Mouse (Mus musculus): Measurements from ENCODE around the gene Cyb5b. TPM values are rescaled to one million over a fixed set of nuclear protein-coding genes. Genes with fewer than 3 reads are reported as not detected.

Cyb5b gene
- polyA plus RNA-seq, 1 experiment from 2014 or later, result 77.0 TPM

DNA sequence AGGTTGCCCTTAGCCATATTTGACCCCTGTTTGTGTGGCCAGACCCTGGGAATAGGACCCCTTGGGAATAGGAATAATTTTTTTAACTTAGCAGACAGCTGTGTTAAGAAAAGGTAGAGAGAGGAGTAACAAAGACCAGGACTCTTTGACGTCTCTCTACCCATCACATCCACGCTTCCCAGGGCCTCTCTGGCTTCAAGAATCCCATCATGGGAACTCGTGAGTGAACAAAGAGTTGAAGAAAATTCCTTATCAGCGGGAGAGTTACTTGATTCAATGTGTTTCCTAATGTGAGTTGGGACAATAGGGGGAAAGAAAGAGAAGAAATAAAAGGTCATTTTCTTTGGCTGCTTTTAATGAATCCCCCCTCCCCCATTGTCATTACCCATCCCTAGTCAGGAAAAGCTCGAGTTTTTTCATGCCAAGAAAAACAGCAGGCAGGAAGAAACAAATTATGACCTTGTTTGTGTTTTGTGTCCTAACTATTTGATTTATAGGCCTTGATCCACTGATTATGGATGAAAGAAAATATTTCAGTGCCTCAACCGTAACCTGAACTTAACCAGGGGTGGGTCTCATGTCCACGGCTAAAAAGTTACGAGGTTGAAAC, 14.3 kb upstream of the Cyb5b start:
- H3K36me3 ChIP-seq, result no peaks in the 10 kb centered on the region
- no peak for ATAC-seq (ENCODE audit: low FRiP score, low read depth)
- no peak overlapping the region for H3K9ac ChIP-seq
- H3K9me3 ChIP-seq, result no peaks in the 10 kb centered on the region
- no peaks in the 10 kb centered on the region for H3K27me3 ChIP-seq
- H3K4me2 ChIP-seq (replicated peaks), result no peak overlapping the region
- 34% methylated on average over 8 of the region's 8 CpGs for WGBS
- no peak overlapping the region for H3K4me3 ChIP-seq
- peaks cover 14% of the 10 kb centered on the region for H3K4me1 ChIP-seq
- no peak overlapping the region for H3K27ac ChIP-seq

DNA sequence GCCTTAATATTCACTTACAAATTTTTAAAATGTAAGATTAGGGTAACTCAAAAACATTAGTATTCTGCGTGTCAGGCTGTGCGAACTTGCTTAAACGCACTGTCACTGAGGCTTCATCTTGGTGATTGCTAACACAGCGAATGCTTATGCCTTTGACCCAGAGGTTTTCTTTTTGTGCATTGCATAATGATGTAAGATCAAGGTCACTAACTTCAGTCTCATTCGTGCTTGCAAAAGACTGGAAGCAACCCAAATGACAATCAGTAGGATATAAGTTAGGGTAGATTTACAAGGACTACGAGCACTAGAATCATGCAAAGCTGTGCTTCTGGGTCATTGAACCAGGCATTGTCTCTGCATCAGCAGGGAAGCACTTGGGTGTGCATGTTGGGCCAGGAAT, 12.8 kb upstream of the Cyb5b start:
- Histone ChIP-seq H3K27ac (no peak overlapping the region), H3K4me2 (replicated peaks) (no peak overlapping the region), H3K4me3 (no peak overlapping the region), H3K9ac (no peak overlapping the region), H3K27me3 (no peaks in the 10 kb centered on the region), H3K4me1 (peaks cover 13% of the 10 kb centered on the region), H3K9me3 (no peaks in the 10 kb centered on the region), H3K36me3 (no peaks in the 10 kb centered on the region)
- 93% methylated on average over 6 of the region's 6 CpGs for whole genome bisulfite sequencing
- no peak for ATAC-seq (ENCODE audit: low FRiP score, low read depth)

DNA sequence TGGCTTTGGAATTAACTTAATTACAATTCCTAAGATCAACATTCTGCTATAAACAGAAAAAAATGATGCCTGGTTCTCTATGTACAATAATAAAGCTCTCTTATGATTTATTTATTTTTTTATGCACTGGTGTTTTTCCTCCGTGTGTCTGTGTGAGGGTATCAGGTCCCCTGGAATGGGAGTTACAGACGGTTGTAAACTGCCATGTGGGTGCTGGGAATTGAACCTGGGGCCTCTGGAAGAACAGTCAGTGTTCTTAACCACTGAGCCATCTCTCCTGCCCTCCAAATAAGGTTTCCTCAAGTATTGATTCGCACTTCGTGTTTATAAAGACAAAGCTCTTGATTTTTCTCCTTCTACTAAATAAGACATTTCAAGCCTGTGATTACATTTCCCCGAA, 12.1 kb upstream of the Cyb5b start:
- peaks cover 6% of the 10 kb centered on the region for H3K4me1 ChIP-seq
- no peak overlapping the region for H3K27ac ChIP-seq
- H3K4me2 ChIP-seq (replicated peaks), result no peak overlapping the region
- 92% methylated on average over 5 of the region's 5 CpGs for WGBS
- H3K36me3 ChIP-seq, result no peaks in the 10 kb centered on the region
- no peak overlapping the region for H3K9ac ChIP-seq
- H3K4me3 ChIP-seq, result no peak overlapping the region
- no peak for ATAC-seq (ENCODE audit: low FRiP score, low read depth)
- no peaks in the 10 kb centered on the region for H3K9me3 ChIP-seq
- no peaks in the 10 kb centered on the region for H3K27me3 ChIP-seq

DNA sequence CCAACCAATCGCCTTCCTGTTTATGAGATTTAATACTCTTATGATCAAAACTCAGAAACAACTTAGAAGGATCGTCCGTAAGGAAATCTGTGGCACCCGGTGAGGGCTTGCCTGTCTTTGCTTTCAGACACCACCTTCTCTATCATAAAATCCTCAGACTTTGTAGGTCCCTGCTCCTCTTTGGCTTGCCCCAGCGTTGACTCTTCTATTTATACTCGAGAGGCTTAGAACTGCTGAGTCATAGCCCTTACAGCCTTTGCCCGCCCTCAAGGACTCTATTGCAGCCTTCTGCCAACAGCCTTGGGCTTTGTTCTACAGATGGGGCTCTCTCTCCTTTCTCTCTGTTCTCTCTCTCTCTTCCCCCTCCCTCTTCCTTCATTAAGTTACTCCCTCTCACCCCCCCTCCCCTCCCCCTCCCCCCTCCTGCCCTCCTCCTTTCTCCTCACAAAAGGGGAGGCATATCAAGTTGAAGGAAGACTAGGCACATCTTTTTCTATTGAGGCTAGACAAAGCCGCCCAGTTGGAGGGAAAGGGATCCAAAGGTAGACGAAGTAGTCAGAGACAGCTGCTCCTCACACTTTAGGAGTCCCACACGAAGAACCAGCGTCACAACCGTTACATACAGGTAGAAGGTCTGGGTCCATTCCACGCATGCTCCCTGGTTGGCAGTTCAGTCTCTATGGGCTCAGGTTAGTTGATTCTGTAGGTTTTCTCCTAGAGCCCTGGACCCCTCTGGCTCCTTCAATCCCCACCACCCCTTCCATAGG, 10.6 kb upstream of the Cyb5b start:
- Histone ChIP-seq H3K36me3 (no peaks in the 10 kb centered on the region), H3K27ac (no peak overlapping the region), H3K4me1 (no peaks in the 10 kb centered on the region), H3K9ac (no peak overlapping the region), H3K9me3 (no peaks in the 10 kb centered on the region), H3K4me2 (replicated peaks) (no peak overlapping the region), H3K4me3 (no peak overlapping the region), H3K27me3 (no peaks in the 10 kb centered on the region)
- ATAC-seq (ENCODE audit: low FRiP score, low read depth), result no peak
- WGBS, result 59% methylated on average over 13 of the region's 13 CpGs

DNA sequence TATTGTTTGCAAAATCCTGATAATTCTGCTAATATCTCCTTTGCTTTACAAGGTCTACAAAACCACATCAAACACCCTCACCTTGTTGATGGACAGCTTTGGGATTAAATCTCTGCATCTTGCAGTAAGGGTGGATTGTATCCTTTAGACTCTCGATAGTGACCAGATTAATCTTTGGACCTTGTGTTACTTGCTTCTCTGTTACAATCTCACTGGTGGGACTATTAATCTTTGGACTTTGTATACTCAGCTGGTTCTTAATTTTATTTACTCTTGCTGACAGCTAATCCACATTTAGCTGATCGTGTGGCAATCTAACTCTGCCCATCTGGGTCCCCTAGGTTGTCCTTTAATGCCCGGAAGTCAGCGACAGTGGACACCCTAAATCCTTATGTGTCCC, 7.9 kb upstream of the Cyb5b start:
- H3K9me3 ChIP-seq, result no peaks in the 10 kb centered on the region
- ATAC-seq (ENCODE audit: low FRiP score, low read depth), result no peak
- 87% methylated on average over 4 of the region's 4 CpGs for WGBS

DNA sequence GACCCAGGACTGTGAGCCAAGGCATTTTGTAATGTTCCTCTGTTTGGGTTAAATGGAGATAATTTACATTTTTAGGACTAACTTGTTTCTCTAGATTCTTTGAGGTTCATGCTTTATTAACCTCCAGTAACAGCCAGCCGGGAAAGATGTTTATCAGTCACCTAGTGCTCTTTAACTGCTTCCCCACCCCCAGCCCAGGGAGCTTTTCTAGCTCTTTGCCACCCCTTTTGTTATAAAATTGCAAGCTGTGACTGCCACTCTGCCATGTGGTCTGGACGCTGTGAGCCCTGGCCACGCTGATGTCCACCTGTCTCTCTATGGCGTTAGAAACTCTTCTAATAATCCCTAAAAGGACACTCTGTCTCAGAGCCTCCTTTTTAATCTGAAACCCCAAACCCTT, 6.9 kb upstream of the Cyb5b start:
- Histone ChIP-seq H3K36me3 (no peaks in the 10 kb centered on the region), H3K4me3 (no peak overlapping the region), H3K27ac (no peak overlapping the region), H3K27me3 (no peaks in the 10 kb centered on the region), H3K4me1 (no peaks in the 10 kb centered on the region), H3K9ac (no peak overlapping the region), H3K4me2 (replicated peaks) (no peak overlapping the region), H3K9me3 (no peaks in the 10 kb centered on the region)
- WGBS, result 48% methylated on average over 4 of the region's 4 CpGs
- ATAC-seq (ENCODE audit: low FRiP score, low read depth), result no peak

More for the DNA sequence above, 7.9 kb upstream of the Cyb5b start:
- no peak overlapping the region for H3K27ac ChIP-seq
- no peak overlapping the region for H3K4me3 ChIP-seq
- no peak overlapping the region for H3K4me2 ChIP-seq (replicated peaks)
- no peak overlapping the region for H3K9ac ChIP-seq
- H3K36me3 ChIP-seq, result no peaks in the 10 kb centered on the region
- H3K27me3 ChIP-seq, result no peaks in the 10 kb centered on the region
- no peaks in the 10 kb centered on the region for H3K4me1 ChIP-seq

DNA sequence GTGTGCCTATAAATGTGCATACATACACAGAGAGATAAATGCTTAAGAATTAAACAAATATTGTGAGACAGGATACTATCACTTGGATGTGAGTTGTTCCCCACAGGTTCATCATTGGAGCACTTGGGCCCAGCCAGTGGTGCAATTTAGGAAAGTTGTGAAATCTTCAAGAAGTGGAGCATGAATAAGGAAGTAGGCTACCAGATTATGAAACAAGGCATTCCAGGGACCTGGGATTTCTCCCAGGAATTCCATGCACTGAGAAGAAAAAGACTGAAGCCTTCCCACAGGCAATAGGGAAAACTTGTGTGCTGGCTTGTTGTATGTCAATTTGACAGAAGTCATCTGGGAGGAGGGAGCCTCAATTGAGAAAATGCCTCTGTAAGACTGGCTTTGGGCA, 4.3 kb upstream of the Cyb5b start:
- Histone ChIP-seq H3K9ac (no peak overlapping the region), H3K9me3 (no peaks in the 10 kb centered on the region), H3K4me2 (replicated peaks) (no peak overlapping the region), H3K27ac (no peak overlapping the region), H3K4me1 (peaks cover 9% of the 10 kb centered on the region), H3K36me3 (no peaks in the 10 kb centered on the region), H3K27me3 (no peaks in the 10 kb centered on the region), H3K4me3 (no peak overlapping the region)
- ATAC-seq (ENCODE audit: low FRiP score, low read depth), result no peak

DNA sequence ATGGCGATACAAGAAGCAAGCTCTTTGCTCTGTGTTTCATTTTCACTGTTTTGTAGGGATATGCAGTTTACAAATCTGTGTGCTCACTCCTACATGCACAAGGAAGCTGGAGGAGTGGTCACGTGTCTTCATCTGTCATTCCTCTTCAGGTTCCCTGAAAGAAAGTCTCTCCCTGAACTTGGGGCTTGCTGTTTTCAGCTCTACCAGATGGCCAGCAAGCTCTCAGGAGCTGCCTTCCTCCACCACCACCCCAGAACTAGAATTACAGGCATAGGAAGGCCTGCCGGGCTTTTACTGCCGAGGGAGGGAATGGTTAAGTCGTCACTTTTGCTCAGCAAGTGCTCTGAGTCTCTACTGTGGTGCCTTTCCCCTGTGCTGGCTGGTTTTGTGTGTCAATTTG, 1.6 kb upstream of the Cyb5b start:
- Histone ChIP-seq H3K9ac (no peak overlapping the region), H3K4me2 (replicated peaks) (no peak overlapping the region), H3K4me1 (peaks cover 14% of the 10 kb centered on the region), H3K36me3 (peaks cover 14% of the 10 kb centered on the region), H3K9me3 (no peaks in the 10 kb centered on the region), H3K27me3 (no peaks in the 10 kb centered on the region), H3K27ac (no peak overlapping the region; the same call in 1 of the 2 replicates), H3K4me3 (no peak overlapping the region)
- ATAC-seq (ENCODE audit: low FRiP score, low read depth), result no peak
- WGBS, result 47% methylated on average over 5 of the region's 5 CpGs

DNA sequence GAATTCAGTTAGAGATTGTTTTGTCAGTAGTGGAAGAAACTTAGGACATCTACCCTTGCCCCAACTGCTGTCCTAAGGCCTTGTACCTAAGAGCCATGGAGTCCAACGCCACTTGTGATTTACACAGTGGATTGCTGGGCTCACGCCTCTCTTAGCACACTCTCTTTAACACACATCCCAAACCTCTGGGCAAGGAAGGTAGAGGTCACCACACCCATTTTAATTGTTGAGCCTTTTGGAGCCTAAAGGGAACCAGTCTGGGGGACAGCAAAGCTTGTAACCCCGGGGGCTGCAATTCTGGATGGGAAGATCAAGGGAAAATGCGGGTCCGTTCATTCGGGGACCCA, 410 bp upstream of the Cyb5b start:
- peak overlapping the region; percentile 90 for H3K9ac ChIP-seq
- H3K4me3 ChIP-seq, result peak overlapping the region; percentile 88
- ATAC-seq (ENCODE audit: low FRiP score, low read depth), result peak; percentile 34; the same call in 1 of the 2 replicates
- peaks cover 23% of the 10 kb centered on the region for H3K36me3 ChIP-seq
- no peak overlapping the region for H3K27ac ChIP-seq
- no peaks in the 10 kb centered on the region for H3K27me3 ChIP-seq
- H3K9me3 ChIP-seq, result no peaks in the 10 kb centered on the region
- WGBS, result 32% methylated on average over 6 of the region's 6 CpGs
- peaks cover 14% of the 10 kb centered on the region for H3K4me1 ChIP-seq
- H3K4me2 ChIP-seq (replicated peaks), result peak overlapping the region; percentile 81

DNA sequence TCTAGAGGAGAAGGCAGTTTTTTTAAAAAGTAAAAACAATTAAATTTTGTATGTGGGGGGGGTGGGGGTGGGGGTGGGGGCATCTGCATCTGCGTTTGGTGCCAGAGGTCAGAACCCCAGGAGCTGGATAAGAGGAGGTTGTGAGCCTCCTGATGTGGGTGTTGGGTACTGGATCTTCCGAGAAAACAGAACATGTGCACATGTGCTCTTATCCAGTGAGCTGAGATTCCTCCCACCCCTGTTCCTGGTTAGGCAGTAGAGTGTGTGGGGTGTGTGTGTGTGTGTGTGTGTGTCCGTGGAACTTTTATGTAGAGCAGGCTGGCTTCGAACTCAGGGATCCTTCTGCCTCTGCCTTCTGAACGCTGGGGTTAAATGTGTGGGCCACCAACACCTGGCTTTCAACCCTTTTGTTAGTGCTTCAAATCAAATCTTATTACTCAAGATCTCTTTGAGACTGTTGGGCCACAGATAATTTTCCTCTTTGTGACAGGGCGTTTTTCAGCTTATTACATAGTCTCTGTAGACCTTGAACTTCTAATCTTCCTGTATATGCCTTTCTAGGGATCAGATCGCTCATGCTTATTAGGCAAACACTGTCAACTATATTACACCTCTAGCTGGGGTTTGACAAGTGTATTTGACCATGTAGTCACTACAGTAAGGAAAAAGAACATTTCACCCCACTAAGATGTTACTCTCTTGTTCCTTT, 926 bp downstream of the Cyb5b start:
- peak overlapping the region; percentile 88 for H3K4me3 ChIP-seq

DNA sequence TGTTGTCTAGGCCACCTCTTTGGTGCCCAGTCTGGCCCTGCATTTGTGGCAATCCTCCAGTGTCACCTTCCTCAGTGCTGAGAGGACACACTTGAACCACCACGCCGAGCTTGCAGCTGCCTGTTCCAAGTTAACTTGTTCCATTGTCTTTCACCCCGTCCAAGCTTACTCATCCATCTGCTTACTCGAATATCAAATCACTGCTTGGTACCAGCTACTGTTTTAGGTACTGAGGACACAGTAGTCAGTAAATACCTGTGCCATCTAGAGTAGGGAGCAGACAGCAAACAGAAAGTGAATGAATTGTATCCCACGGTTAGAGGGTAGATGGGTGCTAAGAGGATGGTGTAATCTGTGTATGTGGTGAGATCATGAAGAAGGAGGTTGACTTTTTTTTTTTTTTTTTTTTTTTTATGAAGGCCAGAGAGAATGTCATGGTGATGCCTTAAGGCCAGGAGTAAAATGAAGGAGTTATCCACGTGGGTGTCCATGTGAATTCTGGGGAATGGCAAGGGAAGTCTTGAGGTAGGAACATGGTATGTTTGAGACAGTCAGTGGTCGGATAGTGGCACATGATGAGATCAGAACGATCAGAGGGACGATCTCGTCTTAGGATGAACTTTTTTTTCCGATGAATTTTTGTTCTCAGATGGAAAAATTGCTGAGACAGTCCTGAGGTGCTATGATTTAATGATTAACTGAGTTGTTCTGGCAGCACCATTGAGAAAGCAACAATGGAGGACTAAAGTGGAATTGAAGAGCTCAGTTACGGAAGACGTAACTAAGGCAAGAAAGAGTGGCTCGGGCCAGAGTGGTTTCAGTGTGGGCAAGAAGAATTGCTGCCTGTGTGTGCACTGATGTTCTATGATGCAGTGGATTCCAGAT, 3.1 kb downstream of the Cyb5b start:
- Histone ChIP-seq H3K27me3 (no peaks in the 10 kb centered on the region), H3K9ac (no peak overlapping the region), H3K9me3 (no peaks in the 10 kb centered on the region), H3K4me1 (peaks cover 14% of the 10 kb centered on the region), H3K4me3 (no peak overlapping the region), H3K36me3 (peaks cover 46% of the 10 kb centered on the region), H3K27ac (no peak overlapping the region), H3K4me2 (replicated peaks) (no peak overlapping the region)
- no peak for ATAC-seq (ENCODE audit: low FRiP score, low read depth)
- WGBS, result 96% methylated on average over 14 of the region's 14 CpGs

More for the DNA sequence above, 926 bp downstream of the Cyb5b start:
- 68% methylated on average over 7 of the region's 7 CpGs for WGBS
- H3K27ac ChIP-seq, result no peak overlapping the region
- H3K27me3 ChIP-seq, result no peaks in the 10 kb centered on the region
- ATAC-seq (ENCODE audit: low FRiP score, low read depth), result no peak
- peaks cover 14% of the 10 kb centered on the region for H3K4me1 ChIP-seq
- peak overlapping the region; percentile 81 for H3K4me2 ChIP-seq (replicated peaks)
- peaks cover 35% of the 10 kb centered on the region for H3K36me3 ChIP-seq
- no peaks in the 10 kb centered on the region for H3K9me3 ChIP-seq
- peak overlapping the region; percentile 90 for H3K9ac ChIP-seq

DNA sequence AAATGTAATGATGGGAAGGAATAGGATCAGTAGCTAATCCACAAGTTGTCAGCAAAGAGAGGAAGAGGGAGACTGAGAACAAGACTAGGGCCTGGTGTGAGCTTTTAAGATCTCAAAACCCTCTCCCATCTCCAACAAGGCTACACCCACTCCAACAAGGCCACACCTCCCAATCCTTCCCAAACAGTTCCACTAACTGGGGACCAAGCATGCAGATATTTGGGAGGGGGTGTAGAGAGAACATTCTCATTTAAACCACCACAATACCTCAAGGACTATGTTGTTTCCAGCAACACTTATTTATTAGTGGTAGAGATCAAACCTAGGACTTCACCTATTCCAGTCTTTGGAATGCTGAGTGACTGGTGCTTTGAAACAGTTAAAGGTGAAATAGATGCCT, 6.4 kb downstream of the Cyb5b start:
- H3K36me3 ChIP-seq, result peaks cover 51% of the 10 kb centered on the region
- H3K27me3 ChIP-seq, result no peaks in the 10 kb centered on the region
- H3K9ac ChIP-seq, result no peak overlapping the region
- H3K9me3 ChIP-seq, result no peaks in the 10 kb centered on the region
- ATAC-seq (ENCODE audit: low FRiP score, low read depth), result no peak
- no peak overlapping the region for H3K4me2 ChIP-seq (replicated peaks)
- no peaks in the 10 kb centered on the region for H3K4me1 ChIP-seq
- no peak overlapping the region for H3K4me3 ChIP-seq
- H3K27ac ChIP-seq, result no peak overlapping the region
